Mouse (Mus musculus) CH12.LX (cell line): Measurements from ENCODE around the gene Rtn1. TPM values are rescaled to one million over a fixed set of nuclear protein-coding genes. Genes with fewer than 3 reads are reported as not detected.
A peak's percentile ranks its signal among the peaks of the same experiment; 100 is the strongest.

Experiments used
- DNase-seq: peaks from one replicate; pipeline ENCODE4 v3.0.0-alpha.2; 2013; ENCODE audit errors: extremely low read depth
- H3K27ac ChIP-seq: 2 replicates; pipeline ENCODE4 v1.5.1; 2012; ENCODE audit warnings: low read depth, mild to moderate bottlenecking, control low read depth, moderate library complexity; ENCODE audit not compliant: insufficient read depth
- H3K27me3 ChIP-seq: replicated peaks from 2 replicates; pipeline ENCODE3; 2012; ENCODE audit warnings: inconsistent platforms
- H3K36me3 ChIP-seq, 2 experiments: replicated peaks in 1 of 2; 2 replicates each; pipeline versions ENCODE3 to v1.6.1; 2012; ENCODE audit warnings: inconsistent platforms in 1 of 2, low read length in 1 of 2, mild to moderate bottlenecking in 1 of 2, mixed read lengths in 1 of 2, moderate library complexity in 1 of 2; ENCODE audit not compliant: control insufficient read depth in 1 of 2, insufficient read depth in 1 of 2
- H3K4me1 ChIP-seq, 2 experiments: 2 replicates each; pipeline ENCODE4 v1.6.1; 2012; ENCODE audit warnings: inconsistent platforms in 1 of 2, moderate library complexity in 1 of 2; ENCODE audit not compliant: insufficient read depth in 2 of 2, control insufficient read depth in 1 of 2
- H3K4me2 ChIP-seq: 2 replicates; pipeline ENCODE4 v1.6.1; 2012; ENCODE audit warnings: low read depth, mild to moderate bottlenecking, control low read depth; ENCODE audit not compliant: poor library complexity, insufficient read depth, severe bottlenecking
- H3K4me3 ChIP-seq, 3 experiments: fragments of 150-350 bp in 1 of 3; sonication (generic) in 1 of 3; replicated peaks in 1 of 3; 2 replicates each; pipeline versions ENCODE3 to v1.5.1; 2011 to 2012; ENCODE audit warnings: low read depth in 2 of 3, low read length in 2 of 3, mild to moderate bottlenecking in 2 of 3, moderate library complexity in 2 of 3, control low read depth in 1 of 3, improper control_type of control experiment in 1 of 3, inconsistent platforms in 1 of 3, mixed read lengths in 1 of 3; ENCODE audit not compliant: poor library complexity in 1 of 3
- H3K79me2 ChIP-seq: replicated peaks from 2 replicates; pipeline ENCODE4 v1.6.1; 2012; ENCODE audit warnings: mild to moderate bottlenecking, moderate library complexity; ENCODE audit not compliant: control insufficient read depth, poor library complexity, insufficient read depth, severe bottlenecking; ENCODE audit errors: extremely low read depth
- H3K9ac ChIP-seq: 2 replicates; pipeline ENCODE4 v1.6.1; 2012; ENCODE audit warnings: low read depth, mild to moderate bottlenecking, control low read depth, moderate library complexity; ENCODE audit not compliant: insufficient read depth
- H3K9me3 ChIP-seq: replicated peaks from 2 replicates; pipeline ENCODE3; 2012; ENCODE audit warnings: low read length, inconsistent platforms, mixed read lengths
- BHLHE40 ChIP-seq: IDR thresholded peaks from 2 replicates; pipeline ENCODE4 v1.6.1; 2011; ENCODE audit warnings: mild to moderate bottlenecking, low read depth, low read length, improper control_type of control experiment
- CHD1 ChIP-seq: IDR thresholded peaks from 2 replicates; pipeline ENCODE4 v1.6.1; 2012; ENCODE audit warnings: low read depth, low read length, improper control_type of control experiment, inconsistent platforms
- CTCF ChIP-seq, 2 experiments: IDR thresholded peaks in 1 of 2; conservative IDR thresholded peaks in 1 of 2; 2 replicates each; pipeline ENCODE4 v1.5.1; 2011 to 2012; ENCODE audit warnings: low read depth in 2 of 2, low read length in 2 of 2, improper control_type of control experiment in 1 of 2, inconsistent platforms in 1 of 2, mild to moderate bottlenecking in 1 of 2, moderate library complexity in 1 of 2
- EP300 ChIP-seq: IDR thresholded peaks from 2 replicates; pipeline ENCODE4 v1.6.1; 2011; ENCODE audit warnings: low read length, improper control_type of control experiment
- HCFC1 ChIP-seq: IDR thresholded peaks from 2 replicates; pipeline ENCODE4 v1.6.1; 2012; ENCODE audit warnings: low read depth, mild to moderate bottlenecking, inconsistent platforms, low read length, improper control_type of control experiment
- IRF4 ChIP-seq: IDR thresholded peaks from 2 replicates; pipeline ENCODE4 v1.6.1; 2014; ENCODE audit warnings: low read depth, mild to moderate bottlenecking, inconsistent platforms, low read length, improper control_type of control experiment
- MAFK ChIP-seq: IDR thresholded peaks from 2 replicates; pipeline ENCODE4 v1.6.1; 2011; ENCODE audit warnings: low read length, improper control_type of control experiment; ENCODE audit not compliant: insufficient replicate concordance
- MAZ ChIP-seq: IDR thresholded peaks from 2 replicates; pipeline ENCODE4 v1.6.1; 2012; ENCODE audit warnings: low read depth, mild to moderate bottlenecking, inconsistent platforms, low read length, improper control_type of control experiment, moderate library complexity
- MEF2A ChIP-seq: IDR thresholded peaks from 2 replicates; pipeline ENCODE4 v1.6.1; 2014; ENCODE audit warnings: low read depth, mild to moderate bottlenecking, inconsistent platforms, low read length, improper control_type of control experiment, borderline replicate concordance
- MXI1 ChIP-seq: IDR thresholded peaks from 2 replicates; pipeline ENCODE4 v1.6.1; 2011; ENCODE audit warnings: mild to moderate bottlenecking, low read depth, low read length, improper control_type of control experiment
- NRF1 ChIP-seq: IDR thresholded peaks from 2 replicates; pipeline ENCODE4 v1.6.1; 2014; ENCODE audit warnings: low read depth, mild to moderate bottlenecking, inconsistent platforms, low read length, improper control_type of control experiment, moderate library complexity
- PAX5 ChIP-seq: IDR thresholded peaks from 2 replicates; pipeline ENCODE4 v1.6.1; 2012; ENCODE audit warnings: low read length, inconsistent platforms, mixed read lengths
- POLR2AphosphoS2 ChIP-seq: IDR thresholded peaks from 2 replicates; pipeline ENCODE4 v1.6.1; 2011; ENCODE audit warnings: low read depth, low read length, improper control_type of control experiment
- RAD21 ChIP-seq: IDR thresholded peaks from 2 replicates; pipeline ENCODE4 v1.6.1; 2011; ENCODE audit warnings: low read depth, mild to moderate bottlenecking, low read length, improper control_type of control experiment, moderate library complexity
- SMC3 ChIP-seq: IDR thresholded peaks from 2 replicates; pipeline ENCODE4 v1.6.1; 2011; ENCODE audit warnings: low read depth, low read length, improper control_type of control experiment
- TBP ChIP-seq: conservative IDR thresholded peaks from 2 replicates; pipeline ENCODE4 v1.6.1; 2011; ENCODE audit warnings: low read depth, low read length, improper control_type of control experiment
- UBTF ChIP-seq: IDR thresholded peaks from 2 replicates; pipeline ENCODE4 v1.6.1; 2012; ENCODE audit warnings: low read depth, mild to moderate bottlenecking, inconsistent platforms, low read length, improper control_type of control experiment, moderate library complexity
- USF1 ChIP-seq: IDR thresholded peaks from 2 replicates; pipeline ENCODE4 v1.6.1; 2014; ENCODE audit warnings: low read depth, mild to moderate bottlenecking, inconsistent platforms, low read length, improper control_type of control experiment
- USF2 ChIP-seq: conservative IDR thresholded peaks from 2 replicates; pipeline ENCODE4 v1.6.1; 2011; ENCODE audit warnings: low read depth, low read length, improper control_type of control experiment
- ZKSCAN1 ChIP-seq: IDR thresholded peaks from 2 replicates; pipeline ENCODE4 v1.6.1; 2012; ENCODE audit warnings: low read depth, inconsistent platforms, low read length, improper control_type of control experiment, borderline replicate concordance
- ZMIZ1 ChIP-seq: IDR thresholded peaks from 2 replicates; pipeline ENCODE4 v1.6.1; 2012; ENCODE audit warnings: low read depth, mild to moderate bottlenecking, inconsistent platforms, low read length, improper control_type of control experiment
- dilution Hi-C: fragments of 300-500 bp; cut with MboI; formaldehyde crosslinking; loops from 2 replicates; pipeline ENCODE4 v1.14.3; 2020; ENCODE audit warnings: low sequenced_read_pairs; ENCODE audit not compliant: extremely low pct_unique_long_range_greater_than_20kb, extremely low pct_ligation_motif_present
- in situ Hi-C: fragments of 300-500 bp; cut with MboI; formaldehyde crosslinking; loops from 3 replicates; pipeline ENCODE4 v1.14.3; 2019; ENCODE audit warnings: low sequenced_read_pairs, low pct_ligation_motif_present, low pct_unique_long_range_greater_than_20kb, mixed read lengths
- polyA plus RNA-seq: library from polyadenylated mRNA; unstranded; fragments of >175 nt; gene quantifications from 2 replicates; pipeline ENCODE4 v1.2.1, GENCODE M21; 2012; ENCODE audit warnings: low read depth; ENCODE audit not compliant: insufficient read length
- total RNA-seq, 2 experiments: library from RNA; depleted of rRNA; stranded (reverse); fragments of 300-350 nt in 1 of 2; fragments of >200 nt in 1 of 2; gene quantifications; 2 replicates each; pipeline ENCODE4 v1.2.3; 2012 to 2014

The Rtn1 gene
- total and polyA plus RNA-seq, 3 experiments = 0.08 to 0.17 TPM; not detected in 1

DNA sequence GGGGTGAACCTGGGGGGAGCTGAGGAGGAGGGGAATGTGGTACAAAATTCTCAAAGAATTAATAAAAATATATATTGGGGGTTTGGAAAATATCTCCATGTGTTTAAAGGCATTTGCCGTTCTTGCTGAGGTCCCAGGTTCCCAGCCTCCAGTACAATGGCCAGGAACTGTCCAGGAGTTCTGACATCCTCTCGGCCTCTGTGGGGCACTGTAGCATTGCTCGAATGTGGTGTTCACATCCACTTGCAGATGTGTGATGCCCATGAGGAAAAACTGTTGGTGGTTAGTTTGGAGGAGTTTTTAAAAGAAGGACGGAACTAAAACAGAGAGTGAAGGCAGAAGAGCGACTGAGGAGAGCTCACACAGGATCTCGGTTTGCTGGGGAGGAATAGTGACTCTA, 166.0 kb downstream of the Rtn1 start:
- Histone ChIP-seq H3K4me3 (no peak overlapping the region), H3K27ac (no peak overlapping the region), H3K79me2 (no peaks in the 10 kb centered on the region), H3K4me1 (peaks cover 0 to 17% of the 10 kb centered on the region in 2 experiments; a peak in 2 of 4 replicates), H3K9me3 (no peaks in the 10 kb centered on the region), H3K36me3 (no peaks in the 10 kb centered on the region), H3K9ac (no peak overlapping the region), H3K4me2 (no peak overlapping the region), H3K27me3 (no peaks in the 10 kb centered on the region)
- TF ChIP-seq RAD21 = peak; percentile 40
- no peak for TF ChIP-seq POLR2AphosphoS2
- peak in 1 of 2 experiments; percentile 31; a peak in 2 of 4 replicates for TF ChIP-seq CTCF (conservative IDR thresholded peaks at IDR 0.05 in 1 of 2, IDR thresholded peaks at IDR 0.05 in 1 of 2; ENCODE audit: low read depth in 2 of 2, low read length in 2 of 2)
- peak; percentile 35 for TF ChIP-seq SMC3
- in situ Hi-C loops (no loop called here), dilution Hi-C loops (no loop called here)
- DNase-seq = no peak

DNA sequence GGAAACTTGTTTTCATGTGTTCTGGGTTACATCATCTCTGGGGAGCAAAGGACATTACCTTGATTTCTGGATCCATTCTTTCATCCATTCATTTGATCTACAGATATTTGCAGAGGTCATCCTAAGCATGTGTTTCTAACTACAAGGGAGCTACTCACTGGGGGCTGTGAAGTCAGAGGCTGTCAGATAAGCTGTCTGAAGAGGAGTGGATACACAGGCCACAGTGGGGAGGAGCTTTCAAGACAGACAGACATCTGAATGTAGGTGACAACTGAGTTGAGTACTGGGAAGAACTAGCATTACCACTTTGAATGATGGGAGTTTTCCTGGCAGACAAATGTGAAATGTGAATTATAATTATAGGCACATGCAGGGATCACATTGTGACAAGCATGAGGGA, 168.3 kb downstream of the Rtn1 start:
- H3K4me1 ChIP-seq = peaks cover 0 to 19% of the 10 kb centered on the region in 2 experiments; a peak in 2 of 4 replicates
- H3K27ac ChIP-seq = no peak overlapping the region
- in situ Hi-C loops (no loop called here), dilution Hi-C loops (no loop called here)
- H3K4me2 ChIP-seq = no peak overlapping the region
- H3K79me2 ChIP-seq = no peaks in the 10 kb centered on the region
- DNase-seq = no peak
- no peak overlapping the region for H3K4me3 ChIP-seq
- no peak overlapping the region for H3K9ac ChIP-seq
- TF ChIP-seq MXI1 = no peak
- TF ChIP-seq CTCF (conservative IDR thresholded peaks at IDR 0.05 in 1 of 2, IDR thresholded peaks at IDR 0.05 in 1 of 2; ENCODE audit: low read depth in 2 of 2, low read length in 2 of 2) = no peak
- TF ChIP-seq IRF4 = no peak
- no peak for TF ChIP-seq CHD1
- no peak for TF ChIP-seq UBTF
- no peak for TF ChIP-seq USF2
- no peak for TF ChIP-seq EP300
- TF ChIP-seq BHLHE40 = no peak
- no peak for TF ChIP-seq TBP
- TF ChIP-seq NRF1 = no peak
- no peak for TF ChIP-seq USF1
- no peak for TF ChIP-seq ZMIZ1
- TF ChIP-seq MAFK = no peak
- TF ChIP-seq PAX5 = no peak
- TF ChIP-seq HCFC1 = no peak
- TF ChIP-seq ZKSCAN1 = no peak
- TF ChIP-seq RAD21 = no peak
- TF ChIP-seq MEF2A = no peak
- no peak for TF ChIP-seq MAZ
- no peaks in the 10 kb centered on the region for H3K27me3 ChIP-seq
- H3K36me3 ChIP-seq = no peaks in the 10 kb centered on the region
- peaks cover 2% of the 10 kb centered on the region for H3K9me3 ChIP-seq
